Mouse (Mus musculus): ENCODE measurements around the gene Tgif2.
"Not testable (repeated sequence)": the region's sequence is repeated elsewhere in the genome, so short reads cannot be mapped to it uniquely, and the experiment has no call there.

Tgif2 gene

GRCm38 (mm10) chr2:156839319-156840191, at the start of gene Tgif2:
TSS of gene Tgif2 (plus strand) at chr2:156840007.
- peak; percentile 56 for DNase-seq (ENCODE audit: low spot score)

DNA sequence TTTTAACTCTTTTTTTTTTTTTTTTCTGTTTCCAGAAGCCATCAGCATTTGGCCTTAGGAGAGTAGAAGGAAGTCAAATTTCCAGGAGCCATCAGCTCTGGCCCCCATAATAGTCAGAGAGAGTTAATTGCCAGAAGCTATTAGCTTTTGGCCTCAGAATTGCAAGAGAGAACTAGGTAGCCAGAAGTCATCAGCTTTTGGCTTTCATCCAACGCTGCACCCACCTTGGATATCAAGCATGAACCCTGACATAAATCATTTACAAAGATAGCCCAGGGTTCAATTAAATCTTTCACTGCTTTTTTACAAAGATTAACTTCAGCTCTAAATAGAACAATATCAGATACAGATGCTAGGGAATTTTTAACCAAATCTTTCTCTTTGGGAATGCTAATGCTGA, 41.3 kb upstream of the Tgif2 start:
- DNase-seq (ENCODE audit: low spot score) = no peak

DNA sequence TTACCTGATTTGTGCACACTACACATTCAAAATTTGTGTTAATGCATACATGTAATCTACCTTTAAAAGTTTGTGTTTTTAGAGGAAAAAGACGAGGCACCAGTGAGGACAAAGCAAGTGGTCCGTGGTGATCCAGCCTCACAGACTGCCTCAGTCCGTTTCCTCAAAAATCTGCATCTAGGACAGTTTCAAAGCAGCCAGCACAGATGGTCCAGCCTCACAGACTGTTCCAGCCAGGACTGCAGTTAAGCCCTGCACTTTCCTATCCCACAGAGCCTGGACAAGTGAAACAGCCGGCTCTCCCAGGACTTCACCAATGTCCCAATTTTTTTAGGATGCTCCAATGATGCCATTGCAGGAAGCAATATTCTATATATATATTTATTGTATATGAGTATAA, 38.8 kb upstream of the Tgif2 start:
- no peak for DNase-seq (ENCODE audit: low spot score)

DNA sequence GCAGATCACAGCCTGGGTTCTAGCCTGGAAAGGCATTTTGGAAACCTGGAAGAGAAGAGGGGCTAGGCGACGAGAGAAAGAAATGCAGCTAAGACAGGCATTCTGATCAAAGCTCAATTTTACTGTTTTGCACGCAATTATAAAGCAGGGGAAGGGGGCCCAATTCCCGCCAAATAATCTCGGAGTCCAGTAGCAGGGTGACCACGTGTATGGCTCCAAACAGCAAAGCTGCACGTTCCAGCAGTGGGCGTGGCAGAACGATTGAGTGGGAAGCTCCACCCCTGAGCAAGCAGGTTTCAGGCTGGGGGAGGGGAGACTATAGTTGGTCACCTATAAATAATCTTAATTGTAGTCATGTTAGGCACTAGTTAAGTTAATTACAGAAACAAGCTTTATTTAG, 37.7 kb upstream of the Tgif2 start:
- not testable (repeated sequence) for DNase-seq (ENCODE audit: low spot score)

GRCm38 (mm10) chr2:156803698-156804372, 36.0 kb upstream of the Tgif2 start:
- no peak for DNase-seq (ENCODE audit: low spot score)

DNA sequence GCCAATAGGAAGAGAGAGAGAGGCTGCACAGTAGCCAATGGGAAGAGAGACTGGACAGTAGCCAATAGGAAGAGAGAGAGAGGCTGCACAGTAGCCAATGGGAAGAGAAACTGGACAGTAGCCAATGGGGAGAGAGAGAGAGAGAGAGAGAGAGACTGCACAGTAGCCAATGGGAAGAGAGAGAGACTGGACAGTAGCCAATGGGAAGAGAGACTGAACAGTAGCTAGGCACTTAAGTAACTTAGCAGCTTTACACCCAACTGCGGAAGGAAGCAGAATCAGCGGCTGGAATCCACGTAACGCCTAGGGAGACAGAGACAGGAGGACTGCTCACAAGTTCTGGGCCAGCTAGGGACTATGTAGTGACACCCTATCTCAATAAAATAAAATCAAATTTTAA, 35.2 kb upstream of the Tgif2 start:
- no peak for DNase-seq (ENCODE audit: low spot score)

DNA sequence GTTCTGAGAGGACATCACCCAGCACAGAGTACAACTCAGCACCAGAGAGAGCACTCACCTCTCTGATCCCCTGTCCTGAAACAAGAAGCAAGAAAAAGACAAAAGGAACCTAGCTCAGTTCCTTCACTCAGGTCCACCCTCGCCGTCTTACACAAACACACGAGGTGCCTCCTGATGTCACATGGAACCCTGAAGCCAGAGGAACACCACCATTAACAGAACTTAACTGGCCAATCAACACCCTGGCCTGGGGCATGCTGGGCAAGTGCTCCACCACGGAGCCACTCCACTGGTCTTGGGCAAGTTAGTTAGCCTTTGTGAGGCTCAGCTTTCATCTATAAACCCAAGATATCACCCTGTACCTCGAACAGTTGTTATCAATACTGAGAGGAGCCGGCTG, 32.9 kb upstream of the Tgif2 start:
- no peak for DNase-seq (ENCODE audit: low spot score)

- DNase-seq (ENCODE audit: low spot score) = no peak
Observed at GRCm38 (mm10) chr2:156809579-156809978, 30.2 kb upstream of the Tgif2 start.

- no peak for DNase-seq (ENCODE audit: low spot score)
Observed at GRCm38 (mm10) chr2:156810716-156811115, 29.1 kb upstream of the Tgif2 start.

- DNase-seq (ENCODE audit: low spot score) = no peak
Observed at GRCm38 (mm10) chr2:156811556-156811955, 28.3 kb upstream of the Tgif2 start.

DNA sequence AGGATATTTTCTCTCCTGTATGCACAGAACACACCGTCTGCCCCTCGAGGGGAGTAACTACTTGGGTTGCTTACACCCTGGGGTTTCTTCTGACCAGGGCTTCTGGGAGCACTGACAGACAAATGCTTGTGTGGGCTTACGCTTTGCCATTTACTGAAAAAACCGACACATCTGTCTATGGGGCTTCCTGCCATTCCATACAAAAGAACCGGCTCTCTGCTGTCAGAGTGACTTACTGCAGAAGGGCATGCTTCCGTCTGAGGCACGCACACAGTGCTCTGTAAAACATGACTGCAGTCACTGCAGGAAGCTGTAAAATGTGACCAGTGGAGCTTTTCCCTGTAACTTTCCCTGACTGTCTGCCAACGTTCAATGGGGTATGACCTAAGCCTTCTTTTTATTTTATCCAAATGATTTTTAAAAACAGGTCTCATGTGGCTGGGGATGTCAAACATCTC, 25.4 kb upstream of the Tgif2 start:
- no peak for DNase-seq (ENCODE audit: low spot score)

GRCm38 (mm10) chr2:156814893-156815292, 24.9 kb upstream of the Tgif2 start:
- no peak for DNase-seq (ENCODE audit: low spot score)

- no peak for DNase-seq (ENCODE audit: low spot score)
Observed at GRCm38 (mm10) chr2:156815412-156815811, 24.4 kb upstream of the Tgif2 start.

DNA sequence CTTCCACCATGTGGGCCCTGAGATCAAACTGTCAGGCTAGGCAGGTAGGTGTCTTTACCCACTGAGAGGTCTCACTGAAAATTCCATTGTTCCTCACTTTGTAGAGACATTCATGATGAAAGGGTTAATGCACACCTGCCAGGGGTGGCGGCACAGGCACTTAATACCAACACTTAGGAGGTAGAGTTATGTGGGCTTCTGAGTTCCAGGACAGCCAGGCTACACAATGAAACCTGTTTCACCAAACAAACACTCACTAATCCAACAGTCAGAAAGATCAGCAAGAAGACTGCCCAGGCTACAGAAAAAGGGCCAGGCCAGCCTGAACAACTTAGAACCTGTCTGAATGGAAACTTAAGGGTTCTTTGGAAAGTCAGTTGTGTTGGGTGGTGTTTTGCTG, 23.7 kb upstream of the Tgif2 start:
- no peak for DNase-seq (ENCODE audit: low spot score)

DNA sequence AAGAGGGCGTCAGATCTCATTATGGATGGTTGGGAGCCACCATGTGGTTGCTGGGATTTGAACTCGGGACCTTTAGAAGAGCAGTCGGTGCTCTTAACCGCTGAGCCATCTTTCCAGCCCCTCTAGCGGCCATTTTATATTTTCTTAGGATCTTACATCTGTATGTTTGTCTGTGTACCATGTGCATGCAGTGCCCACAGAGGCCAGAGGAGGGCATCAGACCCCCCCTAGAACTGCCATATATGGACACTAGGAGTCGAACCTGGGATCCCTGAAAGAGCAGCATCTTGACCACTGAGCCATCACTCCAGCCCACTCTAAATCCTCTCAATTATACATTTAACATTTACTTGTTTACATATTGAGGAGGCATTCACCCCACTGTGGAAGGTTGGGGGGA, 14.7 kb upstream of the Tgif2 start:
- not testable (repeated sequence) for DNase-seq (ENCODE audit: low spot score)

- DNase-seq (ENCODE audit: low spot score) = no peak
Observed at GRCm38 (mm10) chr2:156834336-156834735, 5.5 kb upstream of the Tgif2 start.

DNA sequence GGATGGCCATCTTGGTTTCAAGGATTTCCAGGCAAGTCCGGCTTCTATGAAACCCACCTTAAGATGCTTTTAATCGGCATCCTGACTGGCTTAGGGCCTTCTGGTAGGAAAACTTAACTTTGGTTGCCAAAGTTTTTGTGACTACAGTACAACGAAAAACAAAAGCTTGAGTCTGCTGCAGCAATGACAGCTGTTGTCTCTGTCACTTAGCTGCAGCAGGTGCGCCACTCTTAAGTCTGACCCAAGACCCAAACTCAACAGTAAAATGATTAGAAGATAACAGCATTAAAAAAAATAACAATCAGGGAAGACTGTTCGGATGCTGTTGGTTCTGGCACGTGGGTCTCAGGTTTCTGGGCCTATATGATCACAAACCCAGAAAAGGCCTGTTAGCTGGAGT, 968 bp upstream of the Tgif2 start:
- no peak for DNase-seq (ENCODE audit: low spot score)

DNA sequence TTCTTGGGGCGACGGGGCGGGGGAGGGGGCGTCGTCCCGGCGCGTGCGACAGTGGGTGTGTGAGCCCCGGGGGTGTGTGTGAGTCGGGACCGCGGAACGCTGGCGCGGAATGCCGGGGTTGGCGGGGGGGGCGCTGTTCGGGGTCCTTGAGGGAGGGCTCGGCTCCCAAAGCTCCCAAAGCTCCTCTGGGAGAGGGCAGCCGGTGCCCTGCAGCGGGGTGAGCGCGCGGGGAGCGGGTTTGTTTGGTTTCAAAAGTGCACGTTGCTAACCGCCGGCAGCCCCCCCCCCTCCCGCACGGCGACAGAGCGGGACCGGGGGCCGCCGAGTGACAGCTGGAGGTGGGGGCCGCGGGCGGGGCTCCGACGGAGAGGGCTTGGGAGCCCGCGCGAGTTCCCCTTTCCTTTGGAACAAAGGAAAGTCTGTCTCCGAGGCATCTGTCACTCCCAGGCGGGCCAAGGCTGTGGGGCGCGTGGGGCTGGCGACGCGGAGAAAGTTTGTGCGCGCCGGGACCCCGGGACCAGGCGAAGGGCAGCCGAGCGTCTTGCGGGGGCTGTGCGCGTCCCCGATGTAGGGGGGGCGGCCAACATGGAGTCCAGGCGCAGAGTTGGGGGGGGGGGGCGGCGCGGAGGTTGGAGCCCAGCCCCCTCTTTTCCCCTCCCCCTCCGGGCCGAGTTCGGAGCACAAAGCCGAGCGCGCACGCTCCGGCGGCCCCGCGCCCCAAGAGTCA, 657 bp downstream of the Tgif2 start:
- DNase-seq (ENCODE audit: low spot score) = peak; percentile 15

- DNase-seq (ENCODE audit: low spot score) = peak; percentile 24
Observed at GRCm38 (mm10) chr2:156841028-156841840, 1.4 kb downstream of the Tgif2 start.

DNA sequence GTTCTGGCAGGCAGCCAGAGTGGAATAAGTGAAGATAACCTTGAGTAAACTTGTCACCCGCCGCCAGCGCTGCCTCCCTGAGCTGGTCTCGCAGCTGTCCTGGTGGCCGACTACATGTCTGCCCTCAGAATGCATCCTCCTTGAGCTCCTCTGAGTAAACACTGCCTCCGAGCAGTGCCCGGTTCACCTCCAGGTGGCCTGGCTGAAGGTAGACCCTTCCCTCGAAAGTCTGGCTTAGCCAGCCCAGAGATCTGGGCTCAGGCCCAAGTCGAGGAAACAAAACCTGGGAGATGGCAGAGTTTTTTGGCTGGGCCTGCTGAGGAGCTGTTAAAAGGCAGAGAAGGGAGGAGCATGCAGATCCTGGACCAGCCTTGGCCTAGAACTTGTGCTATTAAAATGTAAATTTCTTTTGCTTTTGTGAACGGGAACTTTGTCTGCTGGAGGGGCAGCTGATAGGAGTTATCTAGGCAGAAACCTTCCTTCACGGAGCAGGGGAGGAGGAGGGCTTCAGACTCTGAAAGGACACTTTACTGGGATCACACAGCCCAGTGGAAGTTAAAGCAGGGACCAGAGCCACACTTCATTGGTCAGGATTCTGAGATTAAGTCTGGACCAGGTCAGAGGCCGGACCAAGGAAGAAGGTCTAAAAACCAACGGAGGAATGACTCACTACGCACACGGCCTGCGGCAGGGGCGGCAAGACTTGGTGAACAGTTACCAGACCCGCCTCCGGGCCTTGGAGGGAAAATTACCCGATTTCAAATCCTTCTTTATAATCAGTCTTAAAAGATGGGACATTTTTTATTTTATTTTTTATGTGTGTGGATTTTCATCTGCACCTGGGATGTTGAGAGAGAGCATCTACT, 2.3 kb downstream of the Tgif2 start:
- DNase-seq (ENCODE audit: low spot score) = peak; percentile 29

DNA sequence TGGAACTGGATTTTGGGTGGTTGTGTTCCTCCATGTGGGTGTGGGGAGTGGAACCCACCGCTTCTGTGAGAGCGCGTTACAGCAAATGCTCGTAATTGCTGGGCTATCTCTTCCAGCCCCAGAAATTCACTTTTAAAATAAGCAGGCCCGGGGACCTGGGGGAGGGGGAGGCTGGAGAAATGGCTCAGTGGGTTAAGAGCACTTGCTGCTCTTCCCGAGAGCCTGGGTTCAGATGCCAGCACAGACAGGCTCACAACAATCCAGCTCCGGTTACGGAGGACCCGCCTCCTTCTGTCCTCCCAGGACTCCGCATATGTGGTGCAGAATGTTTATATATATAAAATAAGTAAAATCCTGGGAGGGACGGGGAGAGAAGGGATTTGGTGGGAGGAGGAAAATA, 2.9 kb downstream of the Tgif2 start:
- no peak for DNase-seq (ENCODE audit: low spot score)

Data from spleen, adult 12 weeks (tissue).